ENCODE assay signal across 8 mouse cellular contexts in the genomic region with DNA sequence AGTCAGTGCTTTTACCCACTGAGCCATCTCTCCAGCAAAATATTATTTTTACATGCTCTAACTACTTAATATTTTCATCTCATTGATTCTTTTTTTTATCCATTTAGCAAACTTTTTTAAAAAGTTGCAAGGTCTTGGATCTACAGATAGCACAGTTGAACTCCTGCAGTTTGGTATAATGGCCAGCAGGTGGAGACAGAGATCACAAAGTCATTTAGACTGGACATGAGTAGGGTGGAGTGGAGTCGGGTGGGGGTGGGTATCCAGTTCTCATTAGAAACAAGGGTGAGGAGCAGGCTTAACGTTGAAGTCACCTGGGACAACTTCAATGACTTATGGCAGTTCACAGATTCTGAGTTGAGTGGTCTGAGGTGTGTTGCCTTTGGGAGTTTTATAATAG. TPM values are rescaled to one million over a fixed set of nuclear protein-coding genes. Genes with fewer than 3 reads are reported as not detected.
A peak's percentile ranks its signal among the peaks of the same experiment; 100 is the strongest.
DNase-seq lines count a peak whose midpoint lies in the region; ATAC-seq lines count a peak whose summit lies in the region.

No protein-coding gene starts in this region.

- peaks cover 34% of the 10 kb centered on the region for H3K36me3 ChIP-seq in neural tube, embryonic 15.5 days
- H3K36me3 ChIP-seq in hindbrain, embryonic 14.5 days (replicated peaks; ENCODE audit: control insufficient read depth, insufficient read depth): peaks cover 34% of the 10 kb centered on the region

- H3K27ac ChIP-seq in neural tube, embryonic 15.5 days (replicated peaks): no peak overlapping the region
- no peak overlapping the region for H3K27ac ChIP-seq in hindbrain, embryonic 14.5 days

- H3K27me3 ChIP-seq in neural tube, embryonic 15.5 days (replicated peaks): no peaks in the 10 kb centered on the region
- H3K27me3 ChIP-seq in hindbrain, embryonic 14.5 days (ENCODE audit: control insufficient read depth, insufficient read depth, low read length): no peaks in the 10 kb centered on the region

- 7% methylated on average over 2 of the region's 2 CpGs for WGBS in neural tube, embryonic 15.5 days
- WGBS in hindbrain, embryonic 14.5 days: 11% methylated on average over 2 of the region's 2 CpGs

- H3K4me1 ChIP-seq in neural tube, embryonic 15.5 days: no peaks in the 10 kb centered on the region
- no peaks in the 10 kb centered on the region for H3K4me1 ChIP-seq in hindbrain, embryonic 14.5 days (replicated peaks; ENCODE audit: control insufficient read depth, insufficient read depth, low read length)

- H3K4me3 ChIP-seq in neural tube, embryonic 15.5 days (replicated peaks): no peak overlapping the region
- no peak overlapping the region for H3K4me3 ChIP-seq in hindbrain, embryonic 14.5 days (replicated peaks; ENCODE audit: low read length)

- ATAC-seq in neural tube, embryonic 15.5 days (ENCODE audit: low FRiP score): no peak
- no peak for ATAC-seq in hindbrain, embryonic 14.5 days (ENCODE audit: low FRiP score)
- peak; percentile 81 for ATAC-seq in megakaryocyte progenitor cell, adult 5-6 weeks (replicated peaks; ENCODE audit: poor library complexity)

- peak; percentile 52 for DNase-seq in neural tube, embryonic 10.5 days (ENCODE audit: extremely low spot score, low spot score)
- DNase-seq in WW6 (ENCODE audit: low read depth, low spot score): peak; percentile 50
- peak; percentile 76 for DNase-seq in embryo, embryonic 11 days
- DNase-seq in hindbrain, embryonic 14.5 days (ENCODE audit: low spot score): peak; percentile 90
- DNase-seq in layer of hippocampus, postnatal 10 days (ENCODE audit: low spot score in 2 of 2): peak; percentile 67 to 72
- peak; percentile 47 for DNase-seq in thymus, postnatal 4 days

- no peak overlapping the region for H3K9ac ChIP-seq in neural tube, embryonic 15.5 days (replicated peaks)
- H3K9ac ChIP-seq in hindbrain, embryonic 14.5 days: no peak overlapping the region

- no peak overlapping the region for H3K4me2 ChIP-seq in neural tube, embryonic 15.5 days
- H3K4me2 ChIP-seq in hindbrain, embryonic 14.5 days (replicated peaks): no peak overlapping the region

- no peaks in the 10 kb centered on the region for H3K9me3 ChIP-seq in neural tube, embryonic 15.5 days (replicated peaks)
- no peaks in the 10 kb centered on the region for H3K9me3 ChIP-seq in hindbrain, embryonic 14.5 days (ENCODE audit: control insufficient read depth, low read length)

RNA-seq across cellular contexts. Expression of gene Heatr6, which starts 31.9 kb away (rescaled TPM):
- 28.1 and 32.4 TPM in 2 replicates for polyA plus RNA-seq in neural tube, embryonic 15.5 days (2015; fragmentation: Nextera tagmentation; extraction: Ambion mirVana)
- polyA plus RNA-seq in hindbrain, embryonic 14.5 days (2014; fragmentation: Nextera tagmentation; extraction: Ambion mirVana): 29.1 and 33.3 TPM in 2 replicates
- total RNA-seq in layer of hippocampus, postnatal 10 days (2021): 10 to 100 TPM; 19.6 to 20.8 TPM
- total RNA-seq in megakaryocyte progenitor cell, adult 5-6 weeks (2015): 15.6 and 17.5 TPM in 2 replicates
- 13.7 and 16.2 TPM in 2 replicates for total RNA-seq in megakaryocyte progenitor cell, adult 5-6 weeks (2017)

RNA-seq across cellular contexts. Expression of gene Wfdc21, which starts 38.6 kb away (rescaled TPM):
- 0.41 and 2.0 TPM in 2 replicates for polyA plus RNA-seq in neural tube, embryonic 15.5 days (2015; fragmentation: Nextera tagmentation; extraction: Ambion mirVana)
- polyA plus RNA-seq in hindbrain, embryonic 14.5 days (2014; fragmentation: Nextera tagmentation; extraction: Ambion mirVana): not detected in 2 replicates
- total RNA-seq in layer of hippocampus, postnatal 10 days (2021): not detected
- 110 and 215 TPM in 2 replicates for total RNA-seq in megakaryocyte progenitor cell, adult 5-6 weeks (2015)
- total RNA-seq in megakaryocyte progenitor cell, adult 5-6 weeks (2017): 88.5 and 189 TPM in 2 replicates

Comparison
In these comparisons a context has a peak if more than half of its experiments do, and no peak if none do; other contexts are left out.
1. RNA of gene Wfdc21, which starts 38.6 kb away (total RNA-seq): 88.5 to 215 TPM in megakaryocyte progenitor cell, adult 5-6 weeks; not detected in layer of hippocampus, postnatal 10 days; every median in the first group is over 10 times any median in the second.
2. Peak in every context shown above with its lines, with median percentiles within 50 percentile points of each other: DNase-seq.